Mouse (Mus musculus) heart, postnatal 10 days (tissue): ENCODE data around the gene Dennd4c. TPM values are rescaled to one million over a fixed set of nuclear protein-coding genes. Genes with fewer than 3 reads are reported as not detected.
"Not testable (repeated sequence)": the region's sequence is repeated elsewhere in the genome, so short reads cannot be mapped to it uniquely, and the experiment has no call there.

Experiments
- DNase-seq, 2 experiments: peaks; one replicate each; pipeline ENCODE4 v3.0.0; 2021
- intact Hi-C: fragments of 180-260 bp; cut with DNase I; formaldehyde crosslinking; loops from one replicate; pipeline ENCODE4 v1.15.1; 2025
- total RNA-seq, 2 experiments: library from RNA; stranded (reverse); gene quantifications; 2 replicates each; pipeline ENCODE4 v1.2.3; 2021

The Dennd4c gene
- total RNA-seq, 2 experiments from 2014 or later: 34.2 to 34.8 TPM

DNA sequence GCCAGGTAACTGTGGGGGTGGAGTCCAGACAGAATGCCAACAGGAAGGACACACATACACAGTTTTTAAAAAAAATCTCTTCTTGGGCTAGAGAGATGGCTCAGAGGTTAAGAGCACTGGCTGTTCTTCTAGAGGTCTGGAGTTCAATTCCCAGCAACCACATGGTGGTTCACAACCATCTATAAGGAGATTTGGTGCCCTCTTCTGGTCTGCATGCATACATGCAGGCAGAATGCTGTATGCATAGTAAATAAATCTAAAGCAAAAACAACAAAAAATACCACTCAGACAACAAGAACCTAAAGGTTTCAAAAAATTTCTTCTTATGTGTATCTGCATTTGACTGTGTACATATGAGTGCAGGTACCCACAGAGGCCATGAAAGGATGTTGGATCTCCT lies 16.0 kb downstream of the Dennd4c start:
- DNase-seq: no peak
- intact Hi-C loops: no loop called here

DNA sequence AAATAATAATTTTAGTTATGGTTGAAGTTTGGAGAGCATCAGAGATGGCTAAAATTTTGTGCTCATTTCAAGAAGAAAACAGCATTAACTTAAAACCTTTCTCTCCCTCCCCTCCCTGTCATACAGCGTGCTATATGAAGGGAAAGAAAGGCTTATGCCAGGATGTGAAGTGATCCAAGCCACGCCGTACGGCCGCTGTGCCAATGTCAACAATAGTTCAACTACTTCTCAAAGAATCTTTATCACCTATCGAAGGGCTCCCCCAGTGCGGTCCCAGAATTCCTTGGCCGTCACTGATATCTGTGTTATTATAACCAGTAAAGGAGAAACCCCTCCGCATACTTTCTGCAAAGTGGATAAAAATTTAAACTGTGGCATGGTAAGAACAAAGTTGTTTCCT lies 29.2 kb downstream of the Dennd4c start:
- intact Hi-C loops: no loop called here
- peak in 1 of 2 experiments; percentile 9 for DNase-seq

DNA sequence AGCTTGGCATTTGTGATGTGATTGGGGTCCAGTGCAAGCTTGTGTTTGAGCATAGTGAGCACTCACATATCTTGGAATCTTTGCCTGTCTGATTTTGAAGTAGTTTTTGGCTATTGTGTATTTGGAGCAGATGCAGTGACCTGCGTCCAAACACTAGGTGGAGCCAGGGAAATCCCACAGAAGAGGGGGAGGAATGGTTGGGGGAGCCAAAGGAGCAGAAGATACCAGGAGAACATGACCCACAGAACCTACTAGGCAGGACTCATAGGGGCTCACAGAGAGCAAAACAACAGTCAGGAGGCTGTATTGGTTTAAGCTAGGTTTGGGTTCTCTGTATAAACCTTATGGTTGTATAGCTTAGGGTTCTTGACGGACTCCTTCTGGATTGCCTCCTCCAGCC lies 62.2 kb downstream of the Dennd4c start:
- intact Hi-C loops: no loop called here
- DNase-seq: peak; percentile 11 to 24

DNA sequence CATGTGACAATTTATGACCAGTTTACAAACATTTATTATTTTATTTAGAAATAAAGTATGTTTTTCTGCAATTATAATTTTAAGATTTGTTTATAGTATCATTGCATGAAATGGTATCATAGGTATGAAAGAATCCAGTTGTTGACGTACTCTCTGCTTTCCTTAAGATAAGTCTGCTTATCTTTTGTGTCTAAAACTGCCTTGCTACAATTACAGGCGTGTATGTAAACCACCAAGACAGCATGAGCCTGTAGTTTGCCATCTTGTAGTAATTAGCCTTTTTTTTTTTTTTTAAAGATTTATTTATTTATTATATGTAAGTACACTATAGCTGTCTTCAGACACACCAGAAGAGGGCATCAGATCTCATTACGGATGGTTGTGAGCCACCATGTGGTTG lies 66.5 kb downstream of the Dennd4c start:
- intact Hi-C loops: no loop called here

DNA sequence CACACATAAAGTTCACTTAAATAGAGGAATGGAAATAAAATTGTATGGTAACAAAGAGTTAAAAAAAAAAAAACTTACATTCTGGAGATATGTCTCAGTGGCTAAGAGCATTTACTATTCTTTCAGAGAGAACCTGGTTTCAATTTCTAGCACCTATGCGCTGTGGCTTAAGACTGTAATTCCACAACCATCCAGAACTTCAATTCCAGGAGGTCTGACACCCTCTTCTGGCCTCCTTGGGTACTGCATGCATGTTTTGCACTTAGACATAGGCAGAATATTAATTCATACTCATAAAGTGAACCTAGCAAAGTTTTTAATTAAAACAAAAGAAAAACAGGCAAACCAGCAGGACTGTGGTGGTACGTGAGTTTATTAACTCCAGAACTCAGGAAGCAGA lies 74.8 kb downstream of the Dennd4c start:
- intact Hi-C loops: no loop called here
- DNase-seq: peak; percentile 50 to 75

More for the DNA sequence above, 66.5 kb downstream of the Dennd4c start:
- no peak for DNase-seq

DNA sequence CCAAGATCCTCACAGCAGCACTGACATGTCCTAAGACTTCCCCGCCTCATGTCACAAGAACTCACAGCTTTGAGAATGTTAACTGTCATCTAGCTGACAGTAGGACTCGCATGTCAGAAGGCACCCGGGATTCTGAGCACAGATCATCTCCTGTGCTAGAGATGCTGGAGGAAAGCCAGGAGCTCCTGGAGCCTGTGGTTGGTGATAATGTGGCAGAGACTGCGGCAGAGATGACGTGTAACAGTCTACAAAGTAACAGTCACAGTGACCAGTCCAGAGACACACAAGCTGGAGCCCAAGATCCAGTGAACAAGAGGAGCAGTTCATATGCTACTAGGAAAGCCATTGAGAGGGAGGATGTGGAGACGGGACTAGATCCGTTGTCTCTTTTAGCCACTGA lies 76.8 kb downstream of the Dennd4c start:
- intact Hi-C loops: loop anchor here (5.0 kb wide), 1 partner anchor 102 kb away; no protein-coding TSS in a partner anchor
- peak in 1 of 2 experiments; percentile 2 for DNase-seq

DNA sequence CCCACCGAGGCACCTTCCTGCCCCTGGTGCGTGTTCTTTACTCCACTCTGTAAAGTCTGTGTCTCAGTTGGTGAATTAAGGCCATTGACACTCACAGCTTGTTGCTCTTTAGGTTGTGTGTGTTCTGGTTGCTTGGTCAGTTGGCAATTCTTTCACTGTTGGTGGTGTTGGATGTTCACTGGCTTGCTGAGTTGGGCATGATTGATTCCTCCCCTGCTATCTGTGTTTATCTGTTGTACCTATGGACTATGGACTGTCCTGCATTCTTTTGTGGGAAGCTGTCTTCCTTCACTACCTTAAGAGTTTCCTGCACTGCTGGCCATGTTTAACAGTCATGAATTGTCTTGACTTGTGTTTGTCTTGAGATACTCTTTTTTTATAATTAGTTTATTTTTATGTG lies 83.5 kb downstream of the Dennd4c start:
- DNase-seq: no peak
- intact Hi-C loops: no loop called here

DNA sequence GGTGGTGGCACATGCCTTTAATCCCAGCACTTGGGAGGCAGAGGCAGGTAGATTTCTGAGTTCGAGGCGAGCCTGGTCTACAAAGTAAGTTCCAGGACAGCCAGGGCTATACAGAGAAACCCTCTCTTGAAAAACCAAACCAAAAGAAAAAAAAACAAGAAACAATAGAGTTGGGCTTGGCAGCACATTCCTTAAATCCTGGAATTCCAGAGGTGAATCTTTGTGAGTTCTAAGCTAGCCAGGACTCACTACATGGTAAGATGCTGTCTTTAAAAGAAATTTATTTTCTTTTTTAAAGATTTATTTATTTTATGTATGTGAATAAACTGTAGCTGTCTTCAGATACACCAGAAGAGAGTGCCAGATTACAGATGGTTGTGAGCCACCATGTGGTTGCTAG lies 92.8 kb downstream of the Dennd4c start:
- intact Hi-C loops, DNase-seq: not testable (repeated sequence)

DNA sequence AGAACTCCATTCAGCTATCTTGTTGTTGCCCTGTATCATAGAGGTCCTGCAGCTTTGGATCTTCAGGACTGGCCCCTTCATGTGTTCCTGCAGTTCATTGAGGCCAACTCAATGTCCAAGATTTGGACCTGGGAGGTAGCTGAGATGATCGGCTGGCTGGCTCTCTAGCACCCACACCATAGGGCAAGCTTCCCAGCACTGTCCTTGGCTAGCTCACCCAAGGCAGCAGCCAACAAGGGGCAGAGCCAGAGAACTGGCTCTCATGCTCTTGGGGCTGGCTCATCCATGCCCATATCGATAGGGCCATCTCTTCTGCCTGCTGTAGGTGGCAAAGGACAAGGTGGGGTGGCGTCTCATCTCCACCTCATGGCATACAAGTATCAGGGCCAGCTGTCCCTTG lies 97.0 kb downstream of the Dennd4c start:
- peak in 1 of 2 experiments; percentile 13 for DNase-seq

DNA sequence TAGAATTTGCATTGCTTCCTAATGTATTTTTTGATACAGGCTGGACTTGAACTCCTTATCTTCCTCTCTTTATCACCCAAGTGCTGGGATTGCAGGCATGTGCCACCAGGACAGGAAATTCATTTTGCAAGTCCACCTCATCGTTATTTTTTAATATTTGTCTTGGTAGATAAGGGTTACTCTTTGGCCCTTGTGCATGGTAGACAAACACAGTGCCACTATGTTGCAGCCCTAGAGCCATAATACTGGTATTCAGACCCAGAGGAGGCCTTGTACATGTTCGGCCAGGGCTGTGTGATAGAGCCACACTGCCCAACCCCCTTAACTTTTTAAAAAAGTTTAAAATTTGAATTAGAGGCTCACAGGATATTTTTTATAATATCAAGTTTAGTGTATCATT lies 98.9 kb downstream of the Dennd4c start:
- intact Hi-C loops: no loop called here
- no peak for DNase-seq

More for the DNA sequence above, 97.0 kb downstream of the Dennd4c start:
- intact Hi-C loops: no loop called here

DNA sequence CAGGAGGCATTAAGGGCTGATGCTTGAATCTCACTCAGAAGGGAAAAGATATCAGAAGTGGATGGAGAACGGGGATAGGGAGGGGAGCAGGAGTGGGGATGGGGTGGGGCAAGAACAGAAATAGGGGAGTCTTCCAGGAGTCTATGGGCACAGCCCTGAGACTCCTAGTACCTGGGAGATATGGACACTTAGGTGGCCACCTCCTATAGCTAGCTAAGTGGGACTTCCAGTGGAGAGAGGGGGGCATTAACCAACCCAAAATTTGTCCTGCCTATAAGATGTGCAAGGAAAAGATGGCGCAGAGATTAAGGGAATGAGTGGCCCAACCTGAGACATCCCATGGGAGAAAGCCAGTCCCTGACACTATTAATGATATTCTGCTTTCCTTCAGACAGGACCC lies 103.0 kb downstream of the Dennd4c start:
- no peak for DNase-seq
- intact Hi-C loops: loop anchor here (10.0 kb wide), 1 partner anchor 277 kb away; the partner anchor contains the start of gene Rraga

DNA sequence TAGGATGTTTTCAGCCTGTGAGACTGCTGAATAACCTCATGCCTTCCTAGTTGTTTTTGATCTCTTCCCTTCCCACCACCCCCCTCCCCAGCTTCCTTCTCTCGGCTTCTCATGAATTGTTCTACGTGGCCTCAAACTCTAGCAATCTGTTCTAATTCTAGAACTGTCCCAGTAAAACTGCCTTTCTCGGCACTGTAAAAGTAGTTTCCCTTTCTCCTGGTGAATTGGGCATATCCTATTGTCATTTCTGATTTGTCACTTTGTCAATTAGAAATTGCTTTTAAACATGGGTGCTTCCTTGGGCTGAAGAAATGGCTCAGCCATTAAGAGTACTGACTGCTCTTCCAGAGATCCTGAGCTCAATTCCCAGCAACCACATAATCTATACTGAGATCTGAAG lies 103.7 kb downstream of the Dennd4c start:
- intact Hi-C loops: loop anchor here (10.0 kb wide), 1 partner anchor 277 kb away; the partner anchor contains the start of gene Rraga
- no peak for DNase-seq

DNA sequence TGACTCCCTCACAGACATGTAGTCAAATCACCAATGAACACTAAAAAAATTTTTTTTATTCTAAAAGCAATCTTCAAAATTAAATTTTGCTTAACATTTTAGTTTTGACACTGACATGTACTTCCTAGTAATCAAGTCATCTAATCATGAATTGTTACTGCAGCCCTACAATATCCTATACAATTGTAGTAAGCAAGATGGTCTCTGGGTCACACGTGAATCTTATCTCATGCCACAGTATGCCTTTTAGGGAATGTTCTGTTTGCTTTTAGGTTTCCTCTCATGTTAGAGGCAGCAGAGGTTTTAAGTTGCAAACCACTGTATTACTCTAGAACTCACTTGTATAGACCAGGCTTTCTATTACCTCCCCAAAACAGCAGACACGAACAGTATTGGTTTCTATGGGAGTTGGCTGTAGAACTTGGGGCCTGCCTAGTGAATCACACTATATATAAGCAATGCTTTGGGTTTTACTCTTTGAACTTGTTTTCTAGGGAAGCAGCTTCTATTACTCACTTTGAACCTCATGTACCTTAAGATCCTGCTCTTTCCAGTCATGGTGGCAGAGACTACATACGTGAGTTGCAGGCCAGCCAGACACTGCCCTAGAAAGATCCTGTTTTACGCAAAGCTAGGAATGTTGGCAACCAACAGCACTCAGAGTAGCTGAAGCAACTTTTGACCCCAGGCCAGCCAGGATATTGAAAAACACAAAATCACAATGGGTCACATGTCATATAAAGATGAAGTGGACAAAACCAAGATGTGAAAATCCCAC lies 104.6 kb downstream of the Dennd4c start:
- intact Hi-C loops: loop anchor here (10.0 kb wide), 1 partner anchor 278 kb away; the partner anchor contains the start of gene Rraga
- DNase-seq: no peak

DNA sequence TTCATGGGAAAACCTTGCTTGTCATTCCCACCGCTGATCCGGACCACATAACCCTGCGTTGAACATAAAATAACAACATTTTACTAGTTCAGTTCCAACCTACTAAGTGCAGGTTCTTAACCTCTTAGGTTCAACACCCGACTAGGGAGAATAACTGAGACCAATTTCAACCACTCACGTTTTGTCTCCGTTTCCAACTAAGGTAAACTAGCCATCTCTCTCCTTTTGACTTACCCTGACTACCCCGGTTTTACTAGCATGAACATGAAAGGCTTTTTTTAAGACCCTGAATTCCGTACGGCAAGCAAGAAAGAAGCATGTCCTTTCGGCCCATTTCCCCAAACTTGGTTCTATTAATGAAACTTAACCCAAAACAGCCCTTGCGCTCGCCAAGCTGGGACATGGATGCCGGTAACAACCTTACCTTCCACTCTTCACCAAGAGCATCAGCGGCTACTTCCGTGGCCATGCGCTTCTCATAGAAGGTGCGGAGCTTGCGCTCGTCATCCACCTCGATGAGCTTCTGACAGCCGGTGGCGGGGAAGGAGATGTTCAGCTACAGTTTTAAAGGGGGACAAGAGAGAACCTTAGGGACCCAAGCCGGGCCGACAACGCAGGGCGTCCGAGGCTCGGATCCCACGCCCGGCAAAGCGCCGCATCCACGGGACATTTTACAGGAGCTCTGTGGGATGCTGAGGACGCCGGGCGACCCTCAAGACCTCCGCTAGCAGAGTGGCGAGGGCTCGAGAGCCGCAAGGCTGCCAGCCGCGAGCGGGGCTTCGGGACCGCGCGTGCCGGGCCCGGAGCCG lies 108.2 kb downstream of the Dennd4c start:
- intact Hi-C loops: loop anchor here (1.0 to 10.0 kb wide), 2 partner anchors 18 to 282 kb away; partner anchors contain the start of genes Acer2 and Rraga
- no peak for DNase-seq

DNA sequence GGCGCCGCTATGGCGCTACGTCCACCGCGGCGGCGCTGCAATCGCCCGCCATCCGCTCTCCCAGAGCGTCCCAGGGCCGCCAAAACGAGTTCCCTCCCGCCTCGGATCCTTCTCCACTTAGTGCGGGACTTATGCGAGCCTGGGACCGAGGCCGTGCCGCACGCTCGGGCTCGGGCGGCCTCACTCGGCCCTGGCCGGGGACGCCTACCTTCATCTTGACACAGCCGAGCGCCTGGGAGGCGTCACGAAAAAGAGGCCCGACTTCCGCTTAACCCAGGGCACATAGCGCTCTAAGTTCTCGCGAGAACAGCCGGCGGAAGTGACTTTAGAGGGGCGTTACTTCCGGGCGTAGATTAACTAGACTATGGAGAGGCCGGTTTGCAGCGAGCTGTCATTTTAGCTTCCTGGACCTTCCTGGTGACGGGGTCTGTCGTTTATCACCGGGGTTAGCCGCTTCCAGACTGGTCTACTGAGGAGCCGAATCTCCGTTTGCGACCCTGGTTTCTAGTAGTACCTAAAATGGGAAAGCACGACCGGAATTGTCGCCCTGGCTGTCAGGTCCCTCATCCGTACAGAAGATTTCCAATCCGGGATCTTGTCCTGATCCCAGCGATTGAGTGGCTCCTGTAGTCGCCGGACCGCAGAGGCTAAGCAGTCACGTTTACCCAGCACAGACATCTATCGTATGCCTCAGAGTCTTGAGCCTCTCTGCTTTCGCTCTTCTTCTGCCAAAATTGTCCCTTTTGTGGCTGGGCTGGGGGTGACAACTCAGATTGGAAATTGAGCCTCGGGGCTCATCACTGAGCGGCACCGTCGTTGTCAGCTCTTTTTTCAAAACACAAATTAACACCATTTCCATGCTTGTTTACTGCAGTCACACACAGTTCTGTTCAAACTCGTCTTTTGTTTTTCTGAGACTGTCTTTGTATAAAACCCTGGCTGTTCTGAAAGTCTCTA lies 109.0 kb downstream of the Dennd4c start, which contains the start of gene Rps6:
Rps6 (minus strand) TSS at position 300 of the 957 bp plus-strand sequence.
- peak; percentile 97 for DNase-seq
- intact Hi-C loops: loop anchor here (1.0 to 10.0 kb wide), 2 partner anchors 17 to 283 kb away; partner anchors contain the start of genes Acer2 and Rraga

DNA sequence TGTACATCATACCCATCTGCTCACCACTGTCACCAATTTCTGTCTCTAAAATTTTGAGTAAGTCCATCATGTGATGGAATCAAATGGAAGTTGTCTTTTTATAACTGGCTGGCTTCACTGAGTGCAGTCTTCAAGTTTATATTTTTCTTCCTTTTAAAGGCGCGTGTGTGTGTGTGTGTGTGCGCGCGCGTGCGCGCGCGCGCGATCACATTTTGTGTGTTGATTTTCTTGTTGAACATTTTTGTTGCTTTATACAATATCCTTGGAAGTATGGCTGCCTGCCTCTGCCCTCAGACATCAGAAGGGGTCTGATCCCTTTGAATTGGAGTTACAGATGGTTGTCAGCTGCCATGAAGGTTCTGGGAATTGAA lies 109.7 kb downstream of the Dennd4c start:
- DNase-seq: peak in 1 of 2 experiments; percentile 20
- intact Hi-C loops: loop anchor here (10.0 kb wide), 1 partner anchor 283 kb away; the partner anchor contains the start of gene Rraga

DNA sequence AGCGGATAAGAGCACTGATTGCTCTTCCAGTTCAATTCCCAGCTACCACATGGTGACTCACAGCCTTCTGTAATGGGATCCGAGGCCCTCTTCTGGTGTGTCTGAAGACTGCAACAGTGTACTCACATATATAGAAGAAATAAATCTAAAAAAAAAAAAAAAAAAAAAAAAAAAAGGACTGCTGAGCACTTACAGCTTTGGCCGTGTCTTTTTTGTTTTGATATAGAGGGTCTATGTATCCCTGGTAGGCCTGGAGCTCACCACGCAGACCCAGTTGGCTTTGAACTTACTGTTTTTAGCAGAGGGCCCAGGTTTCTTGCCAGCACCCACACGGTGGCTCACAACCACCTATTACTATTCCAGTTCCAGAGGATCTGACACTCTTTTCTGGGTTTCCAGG lies 115.7 kb downstream of the Dennd4c start:
- no peak for DNase-seq
- intact Hi-C loops: no loop called here

DNA sequence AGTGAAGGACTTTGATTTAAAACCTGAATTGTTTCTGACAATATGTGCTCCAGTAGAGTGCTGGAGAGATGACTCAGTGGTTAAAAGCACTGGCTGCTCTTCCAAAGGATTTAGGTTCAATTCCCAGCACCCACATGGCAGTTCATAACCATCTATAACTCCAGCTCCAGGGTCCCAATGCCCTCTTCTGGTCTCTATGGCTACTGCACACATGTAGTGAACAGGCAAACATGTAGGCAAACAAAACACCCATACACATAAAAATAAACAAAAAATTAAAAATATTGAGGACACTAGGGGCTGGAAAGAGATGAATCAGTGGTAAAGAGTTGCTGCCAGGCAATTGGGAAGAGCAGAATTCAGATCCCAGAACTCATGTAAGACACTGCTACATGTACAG lies 123.6 kb downstream of the Dennd4c start:
- intact Hi-C loops: no loop called here
- DNase-seq: no peak

DNA sequence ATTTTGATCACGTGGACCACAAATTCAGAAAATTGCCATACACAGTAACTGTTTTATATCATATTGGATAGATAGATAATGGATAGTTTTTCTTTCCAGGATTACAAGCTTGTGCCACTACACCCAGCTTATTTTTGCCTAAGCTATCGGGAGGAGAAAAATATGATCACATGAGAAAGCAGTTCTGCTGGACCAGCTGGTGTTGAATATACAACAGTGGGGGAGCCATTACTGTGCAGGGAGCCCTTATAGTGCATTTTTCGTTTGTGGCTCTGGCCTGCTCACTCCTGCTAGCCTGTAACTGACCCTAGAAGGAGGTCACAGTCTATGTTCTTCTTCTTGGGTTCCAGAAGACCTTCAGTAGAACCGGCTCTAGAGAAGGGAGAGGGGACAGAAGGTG lies 124.7 kb downstream of the Dennd4c start:
- DNase-seq: no peak
- intact Hi-C loops: no loop called here
